Mouse (Mus musculus) olfactory bulb, adult 2 months (tissue): Measurements from ENCODE around the gene Psat1.

Experiments used
- CTCF ChIP-seq: fragments of 200-500 bp; IDR thresholded peaks from 2 replicates; pipeline ENCODE4 v1.5.1; 2012; ENCODE audit warnings: low read depth, mild to moderate bottlenecking, low read length, moderate library complexity; ENCODE audit not compliant: insufficient read depth
- POLR2A ChIP-seq: fragments of 200-500 bp; IDR thresholded peaks from 2 replicates; pipeline ENCODE4 v1.6.1; 2012; ENCODE audit warnings: mild to moderate bottlenecking, low read depth, low read length, moderate library complexity; ENCODE audit not compliant: insufficient read depth

DNA sequence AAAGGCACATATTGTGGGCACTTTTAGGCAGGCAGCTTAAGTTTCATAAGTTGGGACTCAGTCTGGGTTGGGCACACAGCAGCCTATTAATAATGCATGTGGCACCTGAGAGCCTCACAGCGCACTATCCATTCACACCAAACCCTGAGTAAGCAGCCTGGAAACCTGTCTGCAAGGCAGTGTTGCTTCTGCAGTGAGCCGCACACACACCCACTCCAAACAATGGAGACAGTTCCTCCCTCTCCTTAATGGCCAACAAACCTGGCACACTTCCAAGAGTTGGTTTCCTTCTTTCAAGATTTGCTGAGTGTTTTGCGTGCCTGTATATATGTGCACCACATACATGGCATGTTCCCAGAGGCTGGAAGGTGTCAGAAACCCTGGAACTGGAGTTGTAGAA, 3.1 kb upstream of the Psat1 start:
- no peak for TF ChIP-seq POLR2A
- no peak for TF ChIP-seq CTCF
